Mouse (Mus musculus): Measurements from ENCODE around the gene Tnc.
A peak's percentile ranks its signal among the peaks of the same experiment; 100 is the strongest.
"Not testable (repeated sequence)": the region's sequence is repeated elsewhere in the genome, so short reads cannot be mapped to it uniquely, and the experiment has no call there.

Tnc gene

DNA sequence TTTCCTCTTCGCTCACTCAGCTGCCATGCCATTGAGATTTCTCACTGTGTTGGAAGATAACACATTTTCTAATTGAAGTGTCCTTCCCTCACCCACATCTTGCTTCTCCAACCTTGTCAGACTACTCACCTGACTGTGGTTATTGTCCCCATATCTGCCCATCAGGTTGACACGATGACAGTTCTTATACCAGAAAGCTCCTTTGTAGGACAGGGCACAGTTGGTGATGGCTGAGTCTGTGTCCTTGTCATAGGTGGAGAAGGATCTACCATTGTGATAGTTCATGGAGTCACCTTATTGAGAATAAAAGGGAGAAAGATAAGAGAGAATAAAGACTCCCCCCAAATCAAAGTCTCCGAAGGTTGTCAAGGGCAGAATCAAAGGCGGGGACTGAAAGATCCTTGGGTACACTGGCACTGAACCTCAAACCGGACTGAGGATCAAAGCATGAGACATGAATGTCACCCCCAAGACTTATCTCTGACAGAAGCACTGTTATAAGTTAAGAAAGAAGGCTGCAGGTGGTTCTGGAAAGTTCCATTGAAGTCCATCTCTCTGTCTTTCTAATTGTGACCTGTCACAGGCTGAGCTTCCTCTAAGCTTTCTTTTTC, 84.9 kb downstream of the Tnc start:
- DNase-seq (ENCODE audit: low spot score) = no peak

- DNase-seq (ENCODE audit: low spot score) = no peak
These were observed 88.2 kb downstream of the Tnc start for GRCm38 (mm10) chr4:63958601-63959000.

DNA sequence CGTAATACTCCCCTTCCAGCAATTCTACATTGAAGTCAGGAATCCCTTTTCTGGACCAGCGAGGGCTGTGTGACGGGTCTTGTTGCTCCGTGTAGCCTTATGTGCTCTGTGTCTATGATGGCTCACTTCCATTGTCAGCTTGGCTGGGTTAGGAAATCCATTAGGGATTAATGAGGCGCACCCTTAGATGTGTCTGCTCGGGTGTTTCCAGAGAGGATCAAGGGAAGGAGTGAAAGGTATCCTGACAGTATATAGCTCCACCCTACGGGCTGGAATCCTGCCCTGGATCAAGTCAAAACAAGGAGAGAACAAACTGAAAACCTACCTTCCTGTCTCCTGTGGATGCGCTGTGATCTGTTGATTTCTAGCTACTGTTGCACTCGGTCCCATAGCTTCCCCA, 96.8 kb downstream of the Tnc start:
- no peak for DNase-seq (ENCODE audit: low spot score)

DNA sequence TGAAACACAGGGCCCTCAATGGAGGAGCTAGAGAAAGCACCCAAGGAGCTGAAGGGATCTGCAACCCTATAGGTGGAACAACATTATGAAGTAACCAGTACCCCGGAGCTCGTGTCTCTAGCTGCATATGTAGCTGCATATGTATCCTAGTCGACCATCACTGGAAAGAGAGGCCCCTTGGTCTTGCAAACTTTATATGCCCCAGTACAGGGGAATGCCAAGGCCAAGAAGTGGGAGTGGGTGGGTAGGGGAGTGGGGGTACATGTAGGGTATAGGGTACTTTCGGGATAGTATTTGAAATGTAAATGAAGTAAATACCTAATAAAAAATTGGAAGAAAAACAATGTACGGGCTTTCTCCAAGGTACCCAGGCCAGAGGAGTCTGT, 98.1 kb downstream of the Tnc start:
- not testable (repeated sequence) for DNase-seq (ENCODE audit: low spot score)

- DNase-seq (ENCODE audit: low spot score) = peak; percentile 71
These were observed 98.6 kb downstream of the Tnc start for GRCm38 (mm10) chr4:63948066-63948687.

GRCm38 (mm10) chr4:63943813-63944212, 103.0 kb downstream of the Tnc start:
- no peak for DNase-seq (ENCODE audit: low spot score)

- no peak for DNase-seq (ENCODE audit: low spot score)
These were observed 103.9 kb downstream of the Tnc start for GRCm38 (mm10) chr4:63942875-63943274.

DNA sequence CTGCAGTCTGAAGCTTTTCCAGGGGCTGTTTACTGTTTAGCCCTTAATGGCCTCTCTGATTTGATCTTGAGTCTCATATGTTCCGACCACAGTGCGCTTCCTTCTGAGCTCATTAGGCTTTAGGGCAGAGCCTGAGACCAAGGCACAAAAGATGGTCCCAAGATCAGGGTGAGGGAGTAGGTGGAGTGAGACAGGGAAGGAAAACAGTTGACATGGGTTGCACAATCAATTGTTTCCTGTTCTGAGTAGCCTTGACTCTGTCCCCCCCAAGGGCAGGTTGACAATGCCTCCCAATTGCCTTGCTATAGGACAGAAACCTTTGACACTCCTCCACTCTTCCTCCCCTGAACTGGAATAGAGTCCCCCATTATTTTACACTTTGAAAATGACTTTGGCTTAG, 105.4 kb downstream of the Tnc start:
- no peak for DNase-seq (ENCODE audit: low spot score)

GRCm38 (mm10) chr4:63939428-63939827, 107.4 kb downstream of the Tnc start:
- no peak for DNase-seq (ENCODE audit: low spot score)

- DNase-seq (ENCODE audit: low spot score) = no peak
These were observed 110.9 kb downstream of the Tnc start for GRCm38 (mm10) chr4:63935960-63936359.

GRCm38 (mm10) chr4:63935314-63935713, 111.5 kb downstream of the Tnc start:
- DNase-seq (ENCODE audit: low spot score) = no peak

DNA sequence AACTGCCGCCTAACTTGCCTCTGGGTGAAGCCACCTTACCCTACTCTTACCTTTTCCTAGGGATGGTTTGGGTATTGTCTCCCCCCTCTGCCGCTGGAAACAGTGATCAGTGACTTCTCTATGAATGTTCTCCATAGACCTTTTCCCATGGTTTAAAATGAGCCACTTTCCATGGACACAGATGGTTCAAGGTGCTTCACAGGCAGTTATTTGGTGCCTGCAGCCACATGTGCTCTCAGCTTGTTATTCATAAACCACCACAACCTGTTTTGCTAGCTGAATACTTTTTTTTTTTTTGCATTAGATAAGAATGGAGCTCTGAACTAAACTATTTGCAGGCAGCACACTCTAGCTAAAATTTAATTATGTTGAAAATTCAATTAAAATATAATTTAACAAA, 116.0 kb downstream of the Tnc start:
- no peak for DNase-seq (ENCODE audit: low spot score)

GRCm38 (mm10) chr4:63929490-63929889, 117.3 kb downstream of the Tnc start:
- no peak for DNase-seq (ENCODE audit: low spot score)

DNA sequence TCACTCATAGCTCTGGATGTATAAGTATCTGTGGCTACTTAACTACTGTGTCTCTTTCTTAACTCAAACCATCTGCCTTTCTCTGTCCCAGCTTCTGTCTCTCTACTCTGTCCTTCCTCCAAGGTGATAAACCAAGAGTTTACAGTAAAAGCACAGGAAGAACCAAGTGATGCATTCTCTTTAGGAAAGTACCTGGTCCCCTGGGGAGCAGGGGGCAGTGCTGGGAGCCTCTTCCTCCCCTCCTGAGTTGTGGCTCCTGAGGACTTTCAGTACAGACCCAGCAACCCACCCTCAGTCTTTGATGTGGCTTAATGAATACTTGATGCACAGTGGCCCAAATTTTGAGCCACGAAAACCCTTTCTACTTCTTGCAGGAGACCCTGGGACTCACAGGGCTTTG, 118.6 kb downstream of the Tnc start:
- no peak for DNase-seq (ENCODE audit: low spot score)

DNA sequence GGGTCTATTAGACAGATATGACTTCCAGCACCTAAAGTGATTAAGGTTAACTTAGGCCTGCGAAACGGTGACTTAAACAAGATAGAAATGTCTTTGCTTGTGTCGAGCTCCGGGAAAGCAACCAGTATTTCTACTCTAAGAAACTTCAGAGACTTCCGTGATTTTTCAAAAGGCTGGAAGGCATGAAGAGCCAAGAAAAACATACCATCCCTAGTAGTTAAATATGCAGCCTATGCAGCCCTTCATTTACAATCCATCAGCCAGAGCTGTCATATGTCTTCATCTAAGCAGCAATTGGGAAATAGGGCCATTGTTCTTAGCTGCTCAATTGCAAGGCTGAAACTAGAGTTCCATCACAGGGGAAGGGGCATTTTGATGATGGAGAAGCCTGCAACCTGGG, 129.6 kb downstream of the Tnc start:
- no peak for DNase-seq (ENCODE audit: low spot score)

GRCm38 (mm10) chr4:63916753-63917152, 130.1 kb downstream of the Tnc start:
- DNase-seq (ENCODE audit: low spot score) = no peak

- DNase-seq (ENCODE audit: low spot score) = no peak
These were observed 130.5 kb downstream of the Tnc start for GRCm38 (mm10) chr4:63916288-63916687.

Measured in lung, postnatal 25 days (tissue).